Mouse (Mus musculus) neutrophil, adult 5-6 weeks (primary cell): Measurements from ENCODE around the gene Ccdc28b. TPM values are rescaled to one million over a fixed set of nuclear protein-coding genes. Genes with fewer than 3 reads are reported as not detected.

Experiments used
- total RNA-seq: library from RNA; stranded (forward); fragments of 200-1000 nt; gene quantifications from 2 replicates; pipeline ENCODE4 v1.2.3, GENCODE M21; 2017

Ccdc28b gene
- total RNA-seq, 1 experiment from 2014 or later: 53.2 TPM

Other genes with a start within 250 kb of the Ccdc28b start
- gene Zbtb8a, start 245.8 kb downstream of the Ccdc28b start, total RNA-seq: 2.3 and 3.3 TPM in 2 replicates
- not detected in 2 replicates for gene Zbtb8b, start 183.1 kb downstream of the Ccdc28b start, total RNA-seq
- 94.7 and 122 TPM in 2 replicates for gene Bsdc1, start 162.4 kb downstream of the Ccdc28b start, total RNA-seq
- gene Tssk3, start 132.9 kb downstream of the Ccdc28b start, total RNA-seq: not detected in 2 replicates
- not detected in 2 replicates for gene Fam229a, start 132.8 kb downstream of the Ccdc28b start, total RNA-seq
- gene Marcksl1, start 110.4 kb downstream of the Ccdc28b start, total RNA-seq: 97.5 and 100 TPM in 2 replicates
- gene Hdac1, start 81.2 kb downstream of the Ccdc28b start, total RNA-seq: 81.6 and 87.7 TPM in 2 replicates
- gene Lck, start 50.3 kb downstream of the Ccdc28b start, total RNA-seq: 54.2 and 70.1 TPM in 2 replicates
- gene Fam167b, start 45.4 kb downstream of the Ccdc28b start, total RNA-seq: 0.98 TPM in 1 of 2 replicates, not detected in the other
- gene Eif3i, start 23.3 kb downstream of the Ccdc28b start, total RNA-seq: 72.7 and 74.6 TPM in 2 replicates
- gene Tmem234, start 23.3 kb downstream of the Ccdc28b start, total RNA-seq: 164 TPM in 2 replicates
- gene Dcdc2b, start 9.7 kb downstream of the Ccdc28b start, total RNA-seq: 0.49 and 3.8 TPM in 2 replicates
- gene Iqcc, start 4.8 kb downstream of the Ccdc28b start, total RNA-seq: 25.7 and 27.5 TPM in 2 replicates
- gene Txlna, start 17.1 kb upstream of the Ccdc28b start, total RNA-seq: 39.2 and 41.5 TPM in 2 replicates
- gene Kpna6, start 48.8 kb upstream of the Ccdc28b start, total RNA-seq: 23.9 and 27.9 TPM in 2 replicates
- gene Tmem39b, start 72.9 kb upstream of the Ccdc28b start, total RNA-seq: 4.4 and 5.0 TPM in 2 replicates
- gene Khdrbs1, start 118.4 kb upstream of the Ccdc28b start, total RNA-seq: 102 and 104 TPM in 2 replicates
- gene Ptp4a2, start 187.3 kb upstream of the Ccdc28b start, total RNA-seq: 328 and 348 TPM in 2 replicates